Mouse (Mus musculus): ENCODE measurements around the gene Cxcl2. TPM values are rescaled to one million over a fixed set of nuclear protein-coding genes. Genes with fewer than 3 reads are reported as not detected.
A peak's percentile ranks its signal among the peaks of the same experiment; 100 is the strongest.

Cxcl2 gene
- polyA plus RNA-seq, 1 experiment, result not detected

DNA sequence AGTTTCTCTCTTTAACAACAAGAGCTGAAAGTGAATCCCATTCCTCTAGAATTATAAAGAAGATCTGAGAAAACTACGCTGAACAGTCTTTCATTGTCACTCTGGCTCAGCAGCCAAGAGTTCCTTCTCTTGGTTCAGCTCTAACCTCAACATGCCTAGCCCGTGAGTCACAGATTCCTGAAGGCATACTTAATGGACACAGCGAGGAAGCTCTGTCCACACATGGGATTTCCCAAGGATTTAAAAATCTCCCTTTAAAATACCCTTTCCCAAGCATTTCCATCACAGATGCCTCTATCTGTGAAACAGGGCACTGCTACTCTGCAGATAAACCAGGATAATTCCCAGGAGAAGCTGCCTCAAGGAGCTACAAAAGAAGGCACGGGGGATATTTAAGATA is 27.6 kb upstream of the Cxcl2 start:
- no peak overlapping the region for H3K4me3 ChIP-seq (replicated peaks; ENCODE audit: control insufficient read depth, low read depth, low read length)
- no peak for TF ChIP-seq POLR2A (IDR thresholded peaks at IDR 0.05; ENCODE audit: borderline replicate concordance, control insufficient read depth, low read depth, low read length)
- no peak for TF ChIP-seq CTCF (IDR thresholded peaks at IDR 0.05; ENCODE audit: control insufficient read depth, insufficient read depth, low read length)
- WGBS, result 76% methylated on average over 4 of the region's 4 CpGs
- H3K27ac ChIP-seq (ENCODE audit: control insufficient read depth, insufficient read depth, low read depth, low read length, poor library complexity), result no peak overlapping the region
- H3K4me1 ChIP-seq (ENCODE audit: control insufficient read depth, insufficient read depth, low read length), result peaks cover 1% of the 10 kb centered on the region; the same call in 1 of the 2 replicates

DNA sequence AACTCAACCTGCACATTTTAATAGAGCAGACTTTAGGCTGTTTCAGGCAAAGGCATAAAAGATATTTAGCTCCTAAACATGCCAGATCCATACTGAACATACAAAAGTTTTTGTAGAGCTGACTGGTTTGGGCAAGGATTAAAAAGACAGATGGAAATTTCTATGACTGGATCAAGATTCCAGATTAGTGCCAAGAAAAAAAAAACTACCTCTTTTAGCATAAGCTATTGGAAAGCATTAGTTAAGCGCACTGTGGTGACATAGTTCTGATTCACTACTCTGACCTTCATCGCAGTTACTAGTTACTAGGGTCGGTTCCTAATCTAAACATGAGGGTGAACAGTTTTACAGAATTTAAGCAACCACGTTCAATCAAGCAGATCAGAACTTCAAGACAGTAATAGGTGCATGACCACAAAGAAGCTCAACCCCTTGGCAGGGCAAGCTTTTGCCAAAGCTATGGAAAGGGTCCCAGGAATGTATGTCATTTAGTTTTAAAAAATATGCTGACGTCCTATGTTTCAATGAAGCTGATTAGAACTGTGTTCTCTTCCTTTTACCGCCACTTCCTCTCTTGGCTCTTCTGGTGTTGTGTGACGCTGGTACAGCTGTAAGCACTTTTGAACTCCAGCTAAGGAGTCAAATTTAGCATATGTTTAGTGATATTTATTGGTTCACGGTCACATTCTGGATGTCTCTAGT is 27.0 kb upstream of the Cxcl2 start:
- no peak for TF ChIP-seq CTCF (IDR thresholded peaks at IDR 0.05; ENCODE audit: control insufficient read depth, insufficient read depth, low read length)
- no peak for TF ChIP-seq POLR2A (IDR thresholded peaks at IDR 0.05; ENCODE audit: borderline replicate concordance, control insufficient read depth, low read depth, low read length)
- Histone ChIP-seq H3K4me3 (replicated peaks; ENCODE audit: control insufficient read depth, low read depth, low read length) (no peak overlapping the region), H3K27ac (ENCODE audit: control insufficient read depth, insufficient read depth, low read depth, low read length, poor library complexity) (no peak overlapping the region), H3K4me1 (ENCODE audit: control insufficient read depth, insufficient read depth, low read length) (peaks cover 1% of the 10 kb centered on the region; the same call in 1 of the 2 replicates)
- WGBS, result 38% methylated on average over 8 of the region's 8 CpGs

DNA sequence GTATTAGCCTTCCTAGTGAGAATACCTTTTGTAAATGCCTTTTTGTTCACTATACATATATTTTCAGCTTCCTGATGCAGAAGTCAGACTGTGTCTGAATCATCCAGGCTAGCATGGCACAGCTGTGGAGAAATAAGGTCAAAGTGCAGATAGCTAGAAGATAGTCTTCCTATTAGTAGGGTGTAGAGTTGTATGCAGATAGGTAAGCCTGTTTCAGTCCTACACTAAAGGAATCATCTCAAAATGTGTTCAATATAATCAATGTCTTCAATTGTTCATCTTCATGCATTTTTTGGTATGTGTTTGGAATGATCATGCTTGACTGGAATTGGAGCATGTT is 26.5 kb upstream of the Cxcl2 start:
- H3K27ac ChIP-seq (ENCODE audit: control insufficient read depth, insufficient read depth, low read depth, low read length, poor library complexity), result no peak overlapping the region
- H3K4me1 ChIP-seq (ENCODE audit: control insufficient read depth, insufficient read depth, low read length), result peaks cover 3% of the 10 kb centered on the region; the same call in 1 of the 2 replicates
- no peak for TF ChIP-seq CTCF (IDR thresholded peaks at IDR 0.05; ENCODE audit: control insufficient read depth, insufficient read depth, low read length)
- TF ChIP-seq POLR2A (IDR thresholded peaks at IDR 0.05; ENCODE audit: borderline replicate concordance, control insufficient read depth, low read depth, low read length), result no peak
- no peak overlapping the region for H3K4me3 ChIP-seq (replicated peaks; ENCODE audit: control insufficient read depth, low read depth, low read length)

DNA sequence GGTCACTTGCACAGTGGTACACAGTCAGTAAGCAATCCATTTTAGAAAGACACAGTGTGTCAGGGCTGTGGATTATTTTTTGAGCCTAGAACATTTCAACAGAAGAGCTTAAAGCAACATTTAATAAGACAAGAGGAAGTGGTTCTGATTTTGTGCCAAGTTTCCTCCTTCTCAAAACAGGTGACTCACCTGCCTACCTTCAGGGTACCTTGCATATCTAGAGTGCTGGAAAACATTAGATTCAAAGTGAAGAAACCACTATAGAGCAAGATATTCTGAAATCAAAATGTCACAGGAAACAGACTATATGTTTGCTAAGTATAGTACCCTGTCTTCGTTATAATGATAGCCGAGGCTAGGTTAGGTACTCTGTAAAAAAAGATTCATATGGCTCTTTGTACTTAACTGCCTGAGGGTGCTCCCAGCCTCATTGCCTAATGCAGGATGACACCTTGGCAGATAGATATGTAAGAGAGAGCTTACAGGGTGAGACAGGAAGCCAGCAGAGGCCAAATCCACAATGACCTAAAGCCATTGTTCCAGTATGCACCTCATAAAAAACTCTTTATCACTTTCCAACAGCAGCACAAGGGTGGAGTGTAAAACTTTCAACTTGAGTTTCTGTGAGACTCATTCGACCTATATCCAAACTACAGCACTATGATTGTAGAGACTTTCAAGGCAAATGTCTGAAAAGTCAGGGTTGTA is 24.2 kb upstream of the Cxcl2 start:
- WGBS, result 50% methylated on average over 3 of the region's 3 CpGs
- Histone ChIP-seq H3K4me3 (replicated peaks; ENCODE audit: control insufficient read depth, low read depth, low read length) (no peak overlapping the region), H3K4me1 (ENCODE audit: control insufficient read depth, insufficient read depth, low read length) (peaks cover 3% of the 10 kb centered on the region; the same call in 1 of the 2 replicates), H3K27ac (ENCODE audit: control insufficient read depth, insufficient read depth, low read depth, low read length, poor library complexity) (no peak overlapping the region)
- TF ChIP-seq POLR2A (IDR thresholded peaks at IDR 0.05; ENCODE audit: borderline replicate concordance, control insufficient read depth, low read depth, low read length), result no peak
- TF ChIP-seq CTCF (IDR thresholded peaks at IDR 0.05; ENCODE audit: control insufficient read depth, insufficient read depth, low read length), result no peak

DNA sequence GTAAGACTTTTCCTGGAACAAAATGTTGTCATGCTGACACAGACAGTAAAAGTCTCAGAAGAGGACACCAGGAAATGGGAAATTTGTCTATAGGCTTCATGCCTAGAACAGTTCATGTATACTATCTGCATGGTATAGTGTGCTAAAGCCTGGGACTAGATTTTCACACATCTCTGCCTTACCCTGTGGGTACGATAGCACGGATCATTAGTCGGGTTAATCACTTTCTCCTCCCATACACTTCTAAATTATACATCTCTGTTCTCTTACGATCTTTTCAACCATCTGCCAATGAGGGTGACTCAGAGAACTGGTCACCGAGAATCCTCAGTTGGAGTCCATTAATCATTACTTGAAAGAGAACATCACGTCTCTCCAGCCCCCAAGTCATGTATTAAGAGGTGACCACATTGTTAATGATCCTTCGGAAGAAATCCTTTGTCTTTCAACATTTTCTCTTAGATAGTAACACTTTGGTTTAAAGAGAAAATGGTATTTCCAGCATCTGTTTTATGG is 23.3 kb upstream of the Cxcl2 start:
- WGBS, result 87% methylated on average over 7 of the region's 7 CpGs
- Histone ChIP-seq H3K4me1 (ENCODE audit: control insufficient read depth, insufficient read depth, low read length) (peaks cover 3% of the 10 kb centered on the region; the same call in 1 of the 2 replicates), H3K4me3 (replicated peaks; ENCODE audit: control insufficient read depth, low read depth, low read length) (no peak overlapping the region), H3K27ac (ENCODE audit: control insufficient read depth, insufficient read depth, low read depth, low read length, poor library complexity) (no peak overlapping the region)
- no peak for TF ChIP-seq CTCF (IDR thresholded peaks at IDR 0.05; ENCODE audit: control insufficient read depth, insufficient read depth, low read length)
- TF ChIP-seq POLR2A (IDR thresholded peaks at IDR 0.05; ENCODE audit: borderline replicate concordance, control insufficient read depth, low read depth, low read length), result no peak

DNA sequence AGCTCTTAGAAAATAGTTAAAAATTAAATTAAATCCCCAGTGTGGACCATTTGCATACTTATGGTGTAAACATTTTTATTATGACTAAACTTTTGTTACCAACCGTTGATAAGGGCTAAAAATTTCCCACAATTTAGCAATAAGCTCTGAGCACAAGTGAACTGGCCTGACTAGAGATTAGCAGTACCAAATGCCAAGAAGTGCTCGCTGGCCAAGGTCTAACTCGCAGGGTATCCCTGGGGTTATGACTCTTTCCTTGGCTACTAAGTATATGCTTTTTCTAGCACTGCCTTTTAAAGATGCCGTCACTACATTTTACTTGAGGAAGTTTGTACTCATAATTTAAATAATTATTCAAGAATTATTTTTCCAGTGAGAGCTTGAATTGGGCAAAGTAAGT is 22.6 kb upstream of the Cxcl2 start:
- H3K4me1 ChIP-seq (ENCODE audit: control insufficient read depth, insufficient read depth, low read length), result peaks cover 3% of the 10 kb centered on the region; the same call in 1 of the 2 replicates
- no peak overlapping the region for H3K4me3 ChIP-seq (replicated peaks; ENCODE audit: control insufficient read depth, low read depth, low read length)
- 80% methylated on average over 4 of the region's 4 CpGs for WGBS
- TF ChIP-seq POLR2A (IDR thresholded peaks at IDR 0.05; ENCODE audit: borderline replicate concordance, control insufficient read depth, low read depth, low read length) (no peak), CTCF (IDR thresholded peaks at IDR 0.05; ENCODE audit: control insufficient read depth, insufficient read depth, low read length) (no peak)
- H3K27ac ChIP-seq (ENCODE audit: control insufficient read depth, insufficient read depth, low read depth, low read length, poor library complexity), result no peak overlapping the region; the same call in 1 of the 2 replicates

DNA sequence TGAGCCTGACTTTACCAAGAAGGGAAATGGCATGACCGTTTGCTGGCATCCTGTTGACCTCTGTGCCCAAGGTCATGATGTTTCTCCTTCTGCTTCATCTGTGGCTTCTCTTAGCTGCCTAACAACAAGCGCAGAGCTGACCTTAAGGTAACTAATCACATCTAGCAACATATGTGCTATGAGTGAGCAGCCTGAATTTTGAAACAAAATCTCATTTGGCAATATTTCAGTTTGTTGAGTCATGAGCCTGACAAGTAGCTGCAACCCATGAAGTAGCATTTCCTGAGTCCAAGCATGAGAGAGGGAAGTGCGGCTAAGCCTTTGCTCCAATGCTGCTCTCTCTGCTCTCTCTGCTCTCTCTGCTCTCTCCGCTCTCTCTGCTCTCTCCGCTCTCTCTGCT is 22.0 kb upstream of the Cxcl2 start:
- Histone ChIP-seq H3K4me3 (replicated peaks; ENCODE audit: control insufficient read depth, low read depth, low read length) (no peak overlapping the region), H3K4me1 (ENCODE audit: control insufficient read depth, insufficient read depth, low read length) (peaks cover 3% of the 10 kb centered on the region; the same call in 1 of the 2 replicates), H3K27ac (ENCODE audit: control insufficient read depth, insufficient read depth, low read depth, low read length, poor library complexity) (peak overlapping the region; percentile 79)
- TF ChIP-seq POLR2A (IDR thresholded peaks at IDR 0.05; ENCODE audit: borderline replicate concordance, control insufficient read depth, low read depth, low read length), result no peak
- TF ChIP-seq CTCF (IDR thresholded peaks at IDR 0.05; ENCODE audit: control insufficient read depth, insufficient read depth, low read length), result no peak
- WGBS, result 54% methylated on average over 5 of the region's 5 CpGs

DNA sequence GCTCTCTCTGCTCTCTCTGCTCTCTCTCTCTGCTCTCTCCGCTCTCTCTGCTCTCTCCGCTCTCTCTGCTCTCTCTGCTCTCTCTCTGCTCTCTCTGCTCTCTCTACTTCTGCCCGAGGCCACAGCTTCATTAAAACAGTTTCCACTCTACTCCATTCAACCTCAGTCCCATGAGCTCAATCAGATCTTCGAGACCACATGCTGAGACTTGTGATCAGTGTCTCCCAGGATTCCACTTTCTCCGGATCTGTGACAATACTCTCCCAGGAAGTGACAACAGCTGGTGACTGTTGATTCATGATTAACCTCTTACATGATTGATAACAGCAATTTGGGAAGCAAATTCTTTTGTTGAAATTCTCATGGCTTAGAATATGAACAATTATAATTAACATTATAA is 21.5 kb upstream of the Cxcl2 start:
- 81% methylated on average over 5 of the region's 5 CpGs for WGBS
- peaks cover 3% of the 10 kb centered on the region; the same call in 1 of the 2 replicates for H3K4me1 ChIP-seq (ENCODE audit: control insufficient read depth, insufficient read depth, low read length)
- H3K4me3 ChIP-seq (replicated peaks; ENCODE audit: control insufficient read depth, low read depth, low read length), result no peak overlapping the region
- TF ChIP-seq POLR2A (IDR thresholded peaks at IDR 0.05; ENCODE audit: borderline replicate concordance, control insufficient read depth, low read depth, low read length), result no peak
- TF ChIP-seq CTCF (IDR thresholded peaks at IDR 0.05; ENCODE audit: control insufficient read depth, insufficient read depth, low read length), result no peak
- peak overlapping the region; percentile 79 for H3K27ac ChIP-seq (ENCODE audit: control insufficient read depth, insufficient read depth, low read depth, low read length, poor library complexity)
